ENCODE assay signal across 8 mouse cellular contexts in the genomic region with DNA sequence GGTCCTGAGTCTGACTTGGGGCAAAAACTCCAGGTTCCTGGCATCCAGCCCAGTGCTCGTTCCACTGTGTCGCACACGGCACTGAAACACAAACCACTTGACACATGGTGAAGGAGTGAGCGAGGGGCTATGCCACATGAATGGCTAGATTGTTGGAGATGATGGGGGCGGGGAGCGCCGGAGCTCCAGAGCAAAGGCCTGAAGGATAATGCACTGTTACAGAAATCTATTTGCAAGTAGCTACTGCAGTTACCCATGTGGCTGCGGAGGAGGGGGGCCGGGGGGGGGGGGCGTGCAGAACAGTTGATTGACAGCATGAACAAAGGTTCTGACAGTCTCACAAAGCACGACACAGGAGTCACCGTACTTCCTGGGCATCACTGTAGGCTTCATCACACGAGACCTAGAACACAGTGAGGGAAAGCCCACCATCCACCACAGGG.
A peak's percentile ranks its signal among the peaks of the same experiment; 100 is the strongest.
DNase-seq lines count a peak whose midpoint lies in the region; ATAC-seq and TF ChIP-seq lines count a peak whose summit lies in the region.
"Had no signal": no experiment of that assay in that cellular context is flagged by ENCODE, and none has a peak within 500 bp of the region (broad histone marks: within the 10 kb centered on the region; RNA-seq: fewer than 3 reads in every experiment).

No protein-coding gene starts in this region.

- peak; percentile 29; the same call in 1 of the 2 replicates for ATAC-seq in common myeloid progenitor, adult 5-6 weeks (replicated peaks; ENCODE audit: low read depth, poor library complexity, severe bottlenecking)
- ATAC-seq in embryonic facial prominence, embryonic 11.5 days (replicated peaks; ENCODE audit: insufficient number of reproducible peaks, low FRiP score, low TSS enrichment, low read depth): peak; percentile 91
- ATAC-seq in inflammation-experienced regulatory T-cells, adult 6 months: no peak

- no peak overlapping the region for H3K4me2 ChIP-seq in embryonic facial prominence, embryonic 11.5 days (ENCODE audit: low read depth, low read length)
- H3K4me2 ChIP-seq: heart, embryonic 15.5 days had no signal

- DNase-seq in embryonic facial prominence, embryonic 11.5 days (ENCODE audit: low spot score): peak; percentile 75
- DNase-seq in kidney, adult 2 months: peak; percentile 78
- DNase-seq in lung, postnatal 4 days: peak; percentile 42 to 57
- DNase-seq in ovary, postnatal 14 days (ENCODE audit: low spot score): no peak
- DNase-seq in layer of hippocampus, adult 18-20 months (ENCODE audit: low spot score in 2 of 2): no peak

- H3K4me3 ChIP-seq in embryonic facial prominence, embryonic 11.5 days (ENCODE audit: low read depth, low read length): no peak overlapping the region
- no peak overlapping the region for H3K4me3 ChIP-seq in kidney, adult 2 months (ENCODE audit: insufficient read depth, low read depth, low read length)
- H3K4me3 ChIP-seq: heart, embryonic 15.5 days had no signal

- H3K9ac ChIP-seq in embryonic facial prominence, embryonic 11.5 days (replicated peaks; ENCODE audit: low read length): no peak overlapping the region
- H3K9ac ChIP-seq: heart, embryonic 15.5 days had no signal

- TF ChIP-seq CTCF in kidney, adult 2 months (conservative IDR thresholded peaks at IDR 0.05; ENCODE audit: insufficient read depth, insufficient read length, low read depth, low read length): no peak

- H3K9me3 ChIP-seq in embryonic facial prominence, embryonic 11.5 days (replicated peaks; ENCODE audit: control insufficient read depth, low read length): no peaks in the 10 kb centered on the region
- H3K9me3 ChIP-seq: heart, embryonic 15.5 days had no signal

- H3K27me3 ChIP-seq in embryonic facial prominence, embryonic 11.5 days (ENCODE audit: control insufficient read depth, insufficient read depth, low read length): no peaks in the 10 kb centered on the region
- no peaks in the 10 kb centered on the region for H3K27me3 ChIP-seq in kidney, adult 2 months (replicated peaks; ENCODE audit: control insufficient read depth, insufficient read depth, low read length)
- H3K27me3 ChIP-seq: heart, embryonic 15.5 days had no signal

- no peaks in the 10 kb centered on the region for H3K36me3 ChIP-seq in embryonic facial prominence, embryonic 11.5 days (replicated peaks; ENCODE audit: control insufficient read depth, insufficient read depth, low read depth, low read length)
- H3K36me3 ChIP-seq in kidney, adult 2 months (ENCODE audit: control insufficient read depth, insufficient read depth, low read length): no peaks in the 10 kb centered on the region
- H3K36me3 ChIP-seq: heart, embryonic 15.5 days had no signal

- H3K4me1 ChIP-seq in embryonic facial prominence, embryonic 11.5 days (ENCODE audit: control insufficient read depth, insufficient read depth, low read length): no peaks in the 10 kb centered on the region
- H3K4me1 ChIP-seq in kidney, adult 2 months (ENCODE audit: control insufficient read depth, insufficient read depth, low read length): no peaks in the 10 kb centered on the region

- TF ChIP-seq POLR2A in kidney, adult 2 months (IDR thresholded peaks at IDR 0.05; ENCODE audit: low read depth, low read length): no peak

- WGBS in embryonic facial prominence, embryonic 11.5 days: 17% methylated on average over 12 of the region's 13 CpGs
- WGBS in kidney, adult 2 months: 48% methylated on average over 13 of the region's 13 CpGs

- no peak overlapping the region for H3K27ac ChIP-seq in embryonic facial prominence, embryonic 11.5 days (replicated peaks; ENCODE audit: low read depth, low read length)
- H3K27ac ChIP-seq in kidney, adult 2 months (ENCODE audit: insufficient read depth, low read depth, low read length): no peak overlapping the region
- H3K27ac ChIP-seq: heart, embryonic 15.5 days had no signal

Comparison
In these comparisons a context has a peak if more than half of its experiments do, and no peak if none do; other contexts are left out.
1. DNase-seq: peak in embryonic facial prominence, embryonic 11.5 days (single experiment), kidney, adult 2 months (single experiment) and lung, postnatal 4 days (2 of 2); none in ovary, postnatal 14 days (single experiment) and layer of hippocampus, adult 18-20 months (0 of 2).